Mouse (Mus musculus): ENCODE data around the gene Vmn2r2. TPM values are rescaled to one million over a fixed set of nuclear protein-coding genes. Genes with fewer than 3 reads are reported as not detected.

The Vmn2r2 gene
- polyA plus RNA-seq (2014; fragmentation: Illumina TruSeq; extraction: RNeasy Lipid Tissue Mini Kit (QIAGEN cat#74804); ENCODE audit: low replicate concordance), result not detected

DNA sequence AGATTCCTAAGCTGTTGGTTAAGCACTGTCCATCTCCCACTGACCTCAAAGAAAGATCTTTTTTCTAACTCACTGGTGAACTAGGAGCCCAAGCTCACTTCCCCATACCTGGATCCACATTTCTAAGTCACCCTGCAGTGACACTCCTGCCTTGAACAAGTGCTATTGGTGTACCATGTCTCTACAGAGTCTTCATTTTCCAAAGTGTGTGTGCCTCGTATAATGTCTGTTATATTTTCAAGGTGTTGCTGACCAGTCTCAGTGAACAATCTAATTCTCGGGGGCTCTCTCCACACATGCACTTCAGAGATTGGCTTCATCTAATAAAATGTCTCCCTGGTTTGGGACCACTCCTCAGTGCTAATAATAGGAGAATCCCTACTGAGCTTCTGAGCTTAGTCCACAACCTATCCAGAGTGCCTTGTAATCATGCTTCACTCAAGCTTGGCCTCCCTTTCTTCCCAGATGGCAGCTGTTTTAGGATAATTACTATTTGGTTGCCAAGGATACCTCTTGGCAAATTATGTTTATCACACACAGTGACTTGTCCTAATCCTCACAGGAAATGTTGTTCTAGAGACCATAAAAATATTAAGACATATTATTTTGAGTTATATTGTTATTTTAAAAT, at the start of gene Vmn2r2:
Gene Vmn2r2, minus strand, starts transcription at position 51 of the 631 bp plus-strand sequence.

DNA sequence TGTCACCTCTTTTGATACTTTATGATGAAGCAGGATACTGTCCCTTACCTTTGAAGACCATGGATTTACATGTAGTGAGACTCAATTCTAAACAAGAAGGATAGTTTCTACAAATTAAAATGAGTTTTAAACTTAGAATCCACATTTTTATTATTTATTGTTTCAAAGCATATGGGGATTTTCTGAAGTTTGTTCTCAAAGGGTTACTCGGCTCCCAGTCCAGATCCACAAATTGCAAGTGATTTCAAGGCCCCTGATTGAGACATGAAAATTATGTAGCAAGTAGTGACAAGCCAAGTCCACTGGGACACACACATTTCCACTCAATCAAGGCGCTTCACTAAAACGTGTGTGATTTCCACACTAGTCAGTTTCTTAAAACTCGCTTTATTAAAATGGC, 60.5 kb downstream of the Vmn2r2 start, which contains the start of gene Vmn2r1:
Gene Vmn2r1, plus strand, starts transcription at position 301 of the 400 bp plus-strand sequence.

Other genes with a start within 250 kb of the Vmn2r2 start
- 14.3 TPM for gene Plch1, start 242.5 kb downstream of the Vmn2r2 start, polyA plus RNA-seq (2014; fragmentation: Illumina TruSeq; extraction: RNeasy Lipid Tissue Mini Kit (QIAGEN cat#74804); ENCODE audit: low replicate concordance)
- 2.8 TPM for gene E130311K13Rik, start 212.5 kb downstream of the Vmn2r2 start, polyA plus RNA-seq (2014; fragmentation: Illumina TruSeq; extraction: RNeasy Lipid Tissue Mini Kit (QIAGEN cat#74804); ENCODE audit: low replicate concordance)
- 101 TPM for gene Slc33a1, start 177.2 kb downstream of the Vmn2r2 start, polyA plus RNA-seq (2014; fragmentation: Illumina TruSeq; extraction: RNeasy Lipid Tissue Mini Kit (QIAGEN cat#74804); ENCODE audit: low replicate concordance)
- 30.5 TPM for gene Gmps, start 165.8 kb downstream of the Vmn2r2 start, polyA plus RNA-seq (2014; fragmentation: Illumina TruSeq; extraction: RNeasy Lipid Tissue Mini Kit (QIAGEN cat#74804); ENCODE audit: low replicate concordance)
- gene Vmn2r1, start 60.4 kb downstream of the Vmn2r2 start, polyA plus RNA-seq (2014; fragmentation: Illumina TruSeq; extraction: RNeasy Lipid Tissue Mini Kit (QIAGEN cat#74804); ENCODE audit: low replicate concordance), result not detected
- not detected for gene Vmn2r3, start 147.8 kb upstream of the Vmn2r2 start, polyA plus RNA-seq (2014; fragmentation: Illumina TruSeq; extraction: RNeasy Lipid Tissue Mini Kit (QIAGEN cat#74804); ENCODE audit: low replicate concordance)

Measured in small intestine, adult 10 weeks (tissue).